Mouse (Mus musculus): Measurements from ENCODE around the gene Hist1h3b. TPM values are rescaled to one million over a fixed set of nuclear protein-coding genes. Genes with fewer than 3 reads are reported as not detected.
A peak's percentile ranks its signal among the peaks of the same experiment; 100 is the strongest.
"Not testable (repeated sequence)": the region's sequence is repeated elsewhere in the genome, so short reads cannot be mapped to it uniquely, and the experiment has no call there.

Gene Hist1h3b
- total and polyA plus RNA-seq, 2 experiments from 2014 or later: 0.67 to 254 TPM

- peak; percentile 60 for ATAC-seq
- peak; percentile 18 for DNase-seq
- Histone ChIP-seq H3K36me3 (ENCODE audit: insufficient read depth) (no peaks in the 10 kb centered on the region), H3K4me2 (ENCODE audit: low read depth) (peak within 1 kb of the TSS; percentile 52), H3K27ac (ENCODE audit: low read depth, low read length) (no peak within 1 kb of the TSS), H3K4me3 (ENCODE audit: low read depth, low read length) (peak within 1 kb of the TSS; percentile 32), H3K27me3 (ENCODE audit: insufficient read depth, low read length) (no peaks in the 10 kb centered on the region; the same call in 1 of the 2 replicates), H3K9ac (peak within 1 kb of the TSS; percentile 32), H3K4me1 (ENCODE audit: insufficient read depth) (no peaks in the 10 kb centered on the region), H3K9me3 (ENCODE audit: low read length) (no peaks in the 10 kb centered on the region)
- no peak for TF ChIP-seq CTCF (IDR thresholded peaks at IDR 0.05; ENCODE audit: low read depth)
- 4% methylated on average over 17 of the region's 17 CpGs for WGBS
These were observed 41.5 kb upstream of the Hist1h3b start, which contains the start of gene Hfe for GRCm38 (mm10) chr13:23710374-23711089. Gene Hfe (minus strand): TSS chr13:23710854.

DNA sequence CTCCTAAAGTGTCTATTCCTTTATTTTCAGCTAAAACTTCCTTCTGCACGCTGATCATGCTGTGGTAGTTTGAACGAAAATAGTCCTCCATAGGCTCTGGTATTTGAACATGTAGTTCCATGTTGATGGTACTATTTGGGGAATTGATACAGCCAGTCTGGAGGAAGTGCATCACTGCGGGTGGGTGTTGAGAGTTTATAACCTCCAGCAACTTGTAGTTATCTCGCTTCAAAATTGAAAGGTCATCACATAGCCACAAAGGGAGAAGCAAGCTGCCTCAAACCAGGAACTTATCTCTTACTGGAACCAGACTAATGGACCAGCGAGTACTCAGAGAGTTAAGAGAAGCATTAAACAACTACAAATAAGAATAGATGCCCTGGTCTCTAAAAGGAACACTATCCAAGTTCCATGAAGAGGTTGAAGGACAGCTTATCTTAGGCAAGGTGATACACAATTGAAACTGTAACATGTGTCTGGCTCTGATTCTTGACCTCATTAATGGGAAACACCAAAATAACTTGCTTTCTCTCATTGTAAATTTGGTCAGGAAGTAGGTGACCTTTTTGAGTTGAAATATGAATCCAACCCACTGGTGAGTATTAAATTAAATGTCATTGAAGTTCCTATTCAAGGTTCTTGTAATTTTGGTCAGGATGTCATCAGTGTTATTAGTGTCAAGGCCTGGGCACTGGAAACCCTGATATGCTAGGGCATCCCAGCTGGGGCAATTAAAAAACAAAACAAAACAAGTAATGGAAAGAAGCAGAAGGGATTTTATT lies 35.6 kb upstream of the Hist1h3b start:
- H3K4me3 ChIP-seq (ENCODE audit: low read depth, low read length): no peak overlapping the region
- ATAC-seq (no peak), DNase-seq (no peak)
- no peak overlapping the region for H3K9ac ChIP-seq
- H3K27me3 ChIP-seq (ENCODE audit: insufficient read depth, low read length): no peaks in the 10 kb centered on the region
- no peaks in the 10 kb centered on the region for H3K36me3 ChIP-seq (ENCODE audit: insufficient read depth)
- H3K27ac ChIP-seq (ENCODE audit: low read depth, low read length): no peak overlapping the region
- H3K4me1 ChIP-seq (ENCODE audit: insufficient read depth): no peaks in the 10 kb centered on the region
- WGBS: 89% methylated on average over 5 of the region's 5 CpGs
- no peak overlapping the region for H3K4me2 ChIP-seq (ENCODE audit: low read depth)
- no peaks in the 10 kb centered on the region for H3K9me3 ChIP-seq (ENCODE audit: low read length)
- no peak for TF ChIP-seq CTCF (IDR thresholded peaks at IDR 0.05; ENCODE audit: low read depth)

GRCm38 (mm10) chr13:23717176-23717575 lies 34.9 kb upstream of the Hist1h3b start:
- Histone ChIP-seq H3K27me3 (ENCODE audit: insufficient read depth, low read length) (no peaks in the 10 kb centered on the region), H3K4me2 (ENCODE audit: low read depth) (no peak overlapping the region), H3K4me1 (ENCODE audit: insufficient read depth) (no peaks in the 10 kb centered on the region), H3K4me3 (ENCODE audit: low read depth, low read length) (no peak overlapping the region), H3K36me3 (ENCODE audit: insufficient read depth) (no peaks in the 10 kb centered on the region), H3K27ac (ENCODE audit: low read depth, low read length) (no peak overlapping the region), H3K9ac (no peak overlapping the region), H3K9me3 (ENCODE audit: low read length) (no peaks in the 10 kb centered on the region)
- DNase-seq (no peak), ATAC-seq (no peak)
- TF ChIP-seq CTCF (IDR thresholded peaks at IDR 0.05; ENCODE audit: low read depth): no peak
- 60% methylated on average over 11 of the region's 11 CpGs for WGBS

GRCm38 (mm10) chr13:23717593-23718245 lies 34.3 kb upstream of the Hist1h3b start:
- H3K36me3 ChIP-seq (ENCODE audit: insufficient read depth); H3K27ac ChIP-seq (ENCODE audit: low read depth, low read length); H3K4me1 ChIP-seq (ENCODE audit: insufficient read depth); ATAC-seq; H3K4me2 ChIP-seq (ENCODE audit: low read depth); DNase-seq; H3K9ac ChIP-seq; H3K4me3 ChIP-seq (ENCODE audit: low read depth, low read length); H3K9me3 ChIP-seq (ENCODE audit: low read length); H3K27me3 ChIP-seq (ENCODE audit: insufficient read depth, low read length): not testable (repeated sequence)
- 15% methylated on average over 2 of the region's 2 CpGs for WGBS

- no peaks in the 10 kb centered on the region for H3K27me3 ChIP-seq (ENCODE audit: insufficient read depth, low read length)
- no peak for TF ChIP-seq CTCF (IDR thresholded peaks at IDR 0.05; ENCODE audit: low read depth)
- no peak overlapping the region for H3K27ac ChIP-seq (ENCODE audit: low read depth, low read length)
- no peak for ATAC-seq
- H3K4me2 ChIP-seq (ENCODE audit: low read depth): no peak overlapping the region
- H3K4me1 ChIP-seq (ENCODE audit: insufficient read depth): no peaks in the 10 kb centered on the region
- H3K9me3 ChIP-seq (ENCODE audit: low read length): no peaks in the 10 kb centered on the region
- no peak overlapping the region for H3K9ac ChIP-seq
- no peak overlapping the region for H3K4me3 ChIP-seq (ENCODE audit: low read depth, low read length)
- no peaks in the 10 kb centered on the region for H3K36me3 ChIP-seq (ENCODE audit: insufficient read depth)
- no peak for DNase-seq
- 92% methylated on average over 4 of the region's 4 CpGs for WGBS
These were observed 27.8 kb upstream of the Hist1h3b start for GRCm38 (mm10) chr13:23724239-23724638.

DNA sequence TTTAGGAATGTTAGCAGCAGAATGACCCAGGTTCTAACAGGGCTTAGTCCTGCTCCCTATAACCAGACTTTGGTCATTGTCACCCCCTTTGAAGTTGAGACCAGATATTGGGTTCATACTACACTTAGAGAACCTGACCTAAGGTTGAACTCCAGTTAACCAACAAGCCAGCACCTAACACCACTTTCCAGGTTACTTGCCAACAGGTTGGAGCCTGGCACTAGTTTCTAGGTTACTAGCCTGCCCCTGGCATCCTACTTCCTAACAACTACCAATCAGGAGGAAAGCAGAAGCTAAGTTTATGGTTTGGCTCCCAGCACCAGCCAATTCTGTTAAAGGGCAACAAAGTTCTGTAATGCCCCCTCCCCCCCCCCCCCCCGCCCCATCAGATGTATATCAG lies 26.9 kb upstream of the Hist1h3b start:
- Histone ChIP-seq H3K36me3 (ENCODE audit: insufficient read depth) (no peaks in the 10 kb centered on the region), H3K9me3 (ENCODE audit: low read length) (no peaks in the 10 kb centered on the region), H3K9ac (no peak overlapping the region), H3K4me1 (ENCODE audit: insufficient read depth) (no peaks in the 10 kb centered on the region), H3K27me3 (ENCODE audit: insufficient read depth, low read length) (no peaks in the 10 kb centered on the region), H3K4me2 (ENCODE audit: low read depth) (no peak overlapping the region), H3K4me3 (ENCODE audit: low read depth, low read length) (no peak overlapping the region), H3K27ac (ENCODE audit: low read depth, low read length) (no peak overlapping the region)
- DNase-seq (no peak), ATAC-seq (no peak)
- no peak for TF ChIP-seq CTCF (IDR thresholded peaks at IDR 0.05; ENCODE audit: low read depth)
- 50% methylated on average over 1 of the region's 1 CpGs for WGBS
